Mouse (Mus musculus): Measurements from ENCODE around the gene 9930021J03Rik.

9930021J03Rik gene

DNA sequence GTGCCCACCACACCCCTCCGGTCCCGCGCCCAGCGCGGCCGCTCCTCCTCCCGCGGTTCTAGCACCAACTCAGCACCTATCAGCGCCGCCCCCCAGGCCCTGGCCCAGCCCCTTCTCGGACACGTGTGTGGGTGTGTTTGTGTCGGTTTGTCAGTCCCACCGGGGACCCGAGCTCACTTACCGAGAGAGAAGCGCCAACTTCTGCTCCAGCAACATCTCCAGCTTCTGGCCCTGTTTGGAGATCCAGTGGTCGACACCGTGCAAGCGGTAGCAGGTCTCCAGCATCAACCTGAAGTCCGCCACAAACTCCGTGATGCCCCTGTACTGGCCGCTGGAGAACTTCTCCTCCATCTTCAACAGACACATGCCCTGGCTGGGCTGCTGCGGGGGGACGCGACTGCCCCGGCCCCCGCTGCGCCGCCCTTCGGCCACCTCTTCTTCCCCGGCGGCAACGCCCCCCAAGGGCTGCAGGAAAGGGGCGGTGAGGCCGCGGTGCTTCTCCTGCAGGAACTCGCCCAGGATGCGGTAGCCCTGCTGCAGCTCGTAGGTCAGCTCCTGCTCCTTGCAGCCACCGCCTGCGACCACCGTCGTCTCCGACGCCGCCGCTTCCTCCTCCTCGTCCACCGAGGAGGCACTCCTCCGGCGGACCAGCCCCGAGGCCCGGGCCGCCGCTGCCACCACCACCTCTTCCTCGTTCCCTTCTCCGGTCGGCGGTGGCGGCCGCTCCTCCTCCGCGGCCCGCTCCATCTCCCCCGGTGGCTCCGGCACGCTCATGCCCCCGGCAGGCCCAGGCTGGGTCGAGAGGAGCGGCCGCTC lies 480 bp downstream of the 9930021J03Rik start:
- DNase-seq (ENCODE audit: low spot score): peak; percentile 75

DNA sequence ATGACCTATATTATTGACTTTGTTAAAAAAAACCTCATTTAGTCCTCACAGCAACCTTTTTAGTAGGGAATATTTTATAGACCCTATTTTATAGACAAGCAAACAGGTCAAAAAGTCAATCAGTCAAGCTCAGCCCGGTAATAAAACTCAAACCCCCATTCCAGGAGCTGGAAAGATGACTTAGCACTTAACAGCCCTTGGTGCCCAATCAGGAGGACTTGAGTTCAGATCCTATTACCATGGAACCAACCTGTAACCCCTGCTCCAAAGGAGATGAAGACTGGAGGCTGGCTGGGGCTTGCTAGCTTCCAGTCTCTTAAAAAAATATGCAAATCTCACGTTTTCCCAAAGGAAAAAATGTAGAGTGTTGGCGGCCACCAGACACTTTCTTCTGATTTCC lies 1.8 kb downstream of the 9930021J03Rik start:
- DNase-seq (ENCODE audit: low spot score): no peak

DNA sequence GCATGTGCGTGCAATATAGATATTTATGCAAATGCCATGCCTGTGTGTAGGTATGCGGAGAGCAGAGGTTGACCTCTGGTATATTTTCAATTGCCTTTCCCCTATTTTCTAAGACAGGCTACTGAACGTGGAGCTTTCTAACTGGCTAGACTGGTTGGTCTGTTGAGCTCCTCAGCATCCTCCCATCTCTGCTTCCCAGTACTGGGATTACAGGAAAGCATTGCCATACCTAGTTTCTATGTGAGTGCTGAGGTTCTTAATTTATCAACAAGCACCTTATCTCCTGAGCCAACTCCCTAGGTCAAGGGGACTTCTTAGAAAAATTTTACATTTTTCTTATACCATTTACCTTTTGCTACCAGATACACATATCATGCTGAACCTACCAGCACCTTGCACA lies 8.4 kb downstream of the 9930021J03Rik start:
- no peak for DNase-seq (ENCODE audit: low spot score)

DNA sequence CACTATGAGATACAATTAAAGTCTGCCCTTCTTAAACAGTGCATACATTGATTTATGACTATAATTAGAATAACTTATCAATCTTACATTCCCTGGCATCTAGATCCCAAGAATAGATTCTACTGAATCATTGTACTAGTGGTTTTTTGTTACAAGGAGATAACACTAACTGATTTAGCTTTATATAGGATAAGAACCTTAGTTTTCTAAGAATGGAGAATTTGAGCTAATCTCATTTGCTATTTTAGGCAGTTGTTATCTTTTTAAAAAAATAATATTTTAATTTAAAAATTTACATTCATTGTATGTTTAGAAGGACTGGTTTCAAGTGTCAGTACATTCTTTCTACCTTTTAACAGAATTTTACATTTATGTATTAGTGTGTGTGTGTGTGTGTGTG lies 17.8 kb downstream of the 9930021J03Rik start:
- DNase-seq (ENCODE audit: low spot score): no peak

DNA sequence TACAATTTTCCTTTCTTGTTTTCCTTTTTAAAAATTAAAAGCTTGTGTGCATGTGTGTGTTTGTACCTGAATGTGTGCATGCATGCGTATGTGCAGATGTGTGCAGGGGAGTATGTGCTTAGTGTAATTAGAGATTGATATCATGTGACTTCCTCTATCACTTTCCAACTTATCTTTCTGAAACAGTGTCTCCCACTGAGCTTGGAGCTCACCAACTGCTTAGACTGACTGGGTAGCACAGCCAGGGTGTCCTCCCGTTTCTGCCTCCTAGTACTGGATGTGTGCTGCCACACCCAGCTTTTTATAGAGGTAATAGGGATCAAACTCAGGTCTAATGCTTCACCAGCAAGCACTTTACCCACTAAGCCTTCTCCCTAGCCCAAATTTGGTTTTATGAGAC lies 22.9 kb downstream of the 9930021J03Rik start:
- no peak for DNase-seq (ENCODE audit: low spot score)

DNA sequence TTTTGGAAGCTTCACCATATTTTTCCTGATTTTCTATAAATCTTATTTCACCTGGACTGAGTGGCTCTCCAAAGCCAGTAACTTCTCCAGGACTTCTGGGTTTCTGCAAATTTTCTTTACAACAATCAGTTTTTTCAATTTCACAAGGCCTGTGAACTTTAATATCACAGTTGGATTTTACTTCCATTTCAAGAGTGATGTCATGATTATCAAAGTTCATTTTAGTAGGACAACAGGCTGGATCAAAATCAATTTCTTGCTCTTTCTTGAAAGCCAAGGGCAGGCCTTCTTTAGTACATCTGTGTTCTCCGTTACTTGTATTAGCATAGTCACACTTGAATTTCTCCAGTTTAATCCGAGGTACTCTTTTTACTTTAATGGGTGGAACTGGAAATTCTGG lies 51.9 kb downstream of the 9930021J03Rik start:
- no peak for DNase-seq (ENCODE audit: low spot score)

DNA sequence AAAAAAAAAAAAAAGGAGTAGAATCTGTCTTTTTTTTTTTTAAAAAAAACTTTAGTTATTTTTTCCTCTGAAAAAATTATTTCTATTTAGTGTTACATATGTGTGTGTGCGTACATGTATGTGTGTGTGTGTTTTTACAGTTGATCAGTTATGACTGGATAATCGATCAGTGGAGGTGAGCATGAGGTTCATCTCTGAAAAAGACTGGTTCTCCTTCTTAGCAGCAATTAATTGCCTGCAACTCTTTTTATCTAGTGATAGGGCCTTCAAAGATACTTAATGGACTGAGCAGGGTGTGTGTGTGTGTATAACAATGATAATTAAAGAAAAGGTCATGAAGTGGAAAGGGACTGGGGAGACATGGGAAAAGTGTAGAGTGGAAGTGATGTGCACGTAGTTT lies 54.8 kb downstream of the 9930021J03Rik start:
- DNase-seq (ENCODE audit: low spot score): no peak

DNA sequence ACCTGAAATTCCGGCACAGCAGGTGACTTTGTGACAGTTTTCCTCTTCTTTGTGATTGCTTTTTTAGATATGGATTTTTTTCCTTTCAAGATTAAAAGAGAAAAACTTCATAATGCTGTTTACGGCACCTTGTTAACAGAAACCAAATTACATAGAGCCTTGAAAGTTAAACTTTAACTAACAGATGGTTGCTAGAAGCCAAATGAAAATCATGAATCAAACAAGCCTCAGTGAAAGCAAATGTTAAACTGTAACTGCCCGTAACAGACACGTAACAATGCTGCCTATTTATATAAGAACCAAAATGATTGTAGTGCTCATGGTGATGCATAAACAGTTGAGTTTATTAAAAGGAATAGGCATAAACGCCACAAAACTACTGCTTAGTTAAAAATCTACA lies 62.3 kb downstream of the 9930021J03Rik start:
- DNase-seq (ENCODE audit: low spot score): no peak

DNA sequence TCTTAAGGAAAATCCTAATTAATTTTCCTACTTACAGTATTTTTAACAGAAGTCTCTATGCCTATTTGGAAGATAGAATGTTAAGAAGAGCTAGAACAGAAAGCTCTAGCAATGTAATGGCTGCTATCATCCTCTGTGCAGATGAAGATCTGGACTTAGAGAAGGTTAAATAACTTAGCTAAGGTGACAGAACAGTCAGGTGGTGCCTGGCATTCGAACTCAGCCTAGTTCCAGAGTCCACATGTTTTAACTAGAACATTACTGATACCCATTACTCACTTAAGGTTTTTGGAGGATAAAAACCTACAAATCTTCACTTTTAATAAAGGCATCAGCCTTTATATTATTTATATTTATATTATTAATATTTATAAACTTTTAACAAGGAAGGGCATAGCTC lies 65.1 kb downstream of the 9930021J03Rik start:
- no peak for DNase-seq (ENCODE audit: low spot score)

DNA sequence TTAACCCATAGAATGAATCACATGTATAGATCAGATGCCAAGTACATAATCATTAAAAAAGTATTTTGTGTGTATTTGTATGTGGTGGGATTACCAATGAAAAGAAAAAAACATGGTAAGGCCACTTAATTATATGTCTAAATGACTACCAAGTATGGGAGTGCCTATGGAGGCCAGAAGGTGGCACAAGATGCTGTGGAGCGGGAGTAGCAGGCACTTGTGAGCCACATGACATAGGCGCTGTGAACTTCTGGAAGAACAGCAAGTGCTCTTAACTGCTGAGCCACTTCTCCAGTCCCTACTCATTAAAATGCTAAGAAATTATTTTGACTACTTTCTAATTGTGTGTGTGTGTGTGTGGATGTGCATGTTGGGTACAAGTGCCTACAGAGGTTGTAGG lies 66.2 kb downstream of the 9930021J03Rik start:
- no peak for DNase-seq (ENCODE audit: low spot score)

DNA sequence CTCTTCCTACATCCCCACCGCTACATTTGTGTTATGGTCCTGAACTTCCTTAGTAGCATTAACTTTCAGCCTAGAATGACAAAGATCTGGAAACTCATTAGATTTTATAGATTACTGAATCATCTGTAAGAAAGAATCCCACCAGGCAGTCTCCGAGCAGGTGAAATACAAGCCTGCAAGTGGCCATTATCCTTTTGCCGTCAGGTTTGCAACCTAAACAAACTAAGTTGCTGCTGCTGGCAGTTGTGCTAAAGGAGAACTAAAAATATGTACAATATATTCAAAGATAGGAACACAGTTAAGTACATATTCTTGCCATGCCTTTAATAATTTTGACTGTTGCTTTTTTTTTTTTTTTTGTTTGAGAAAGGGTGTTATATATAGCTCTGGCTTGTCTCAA lies 70.4 kb downstream of the 9930021J03Rik start:
- no peak for DNase-seq (ENCODE audit: low spot score)

DNA sequence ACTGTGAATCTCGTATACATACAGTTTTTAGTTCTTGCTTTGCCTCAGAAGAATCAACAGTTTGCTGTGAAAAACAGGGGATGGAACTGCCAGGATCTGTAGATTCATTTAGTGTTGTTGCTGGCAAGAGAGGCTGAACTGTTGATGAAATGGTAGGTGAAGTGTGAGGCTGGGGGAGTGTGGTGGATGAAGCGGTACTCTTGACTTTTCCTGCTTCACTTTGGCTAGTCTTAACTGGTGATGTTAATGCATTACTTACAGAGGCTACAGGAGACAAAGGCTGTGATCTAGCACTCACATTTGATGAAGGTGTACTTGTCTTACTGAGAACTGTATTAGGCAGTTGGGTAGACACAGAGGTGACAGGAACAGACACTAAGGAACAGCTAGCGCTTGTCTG lies 87.3 kb downstream of the 9930021J03Rik start:
- no peak for DNase-seq (ENCODE audit: low spot score)

DNA sequence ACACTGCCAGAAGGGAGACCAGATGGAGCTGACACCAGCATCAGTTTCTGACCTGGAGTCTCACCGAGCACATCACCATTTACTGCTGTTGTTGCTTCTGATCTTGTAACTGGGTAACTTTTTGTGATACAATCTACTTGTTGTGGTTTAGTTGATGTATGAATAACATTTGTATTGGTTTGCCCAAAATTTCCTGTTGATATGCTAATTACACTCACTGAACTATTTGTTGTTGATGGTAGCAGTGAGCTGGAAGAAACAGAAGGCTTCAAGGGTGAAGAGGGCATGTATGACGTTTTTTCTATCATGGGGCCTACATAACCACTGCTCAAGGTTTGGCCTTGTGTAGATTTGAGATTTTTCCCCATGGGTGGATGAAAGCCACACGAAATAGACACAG lies 87.9 kb downstream of the 9930021J03Rik start:
- no peak for DNase-seq (ENCODE audit: low spot score)

DNA sequence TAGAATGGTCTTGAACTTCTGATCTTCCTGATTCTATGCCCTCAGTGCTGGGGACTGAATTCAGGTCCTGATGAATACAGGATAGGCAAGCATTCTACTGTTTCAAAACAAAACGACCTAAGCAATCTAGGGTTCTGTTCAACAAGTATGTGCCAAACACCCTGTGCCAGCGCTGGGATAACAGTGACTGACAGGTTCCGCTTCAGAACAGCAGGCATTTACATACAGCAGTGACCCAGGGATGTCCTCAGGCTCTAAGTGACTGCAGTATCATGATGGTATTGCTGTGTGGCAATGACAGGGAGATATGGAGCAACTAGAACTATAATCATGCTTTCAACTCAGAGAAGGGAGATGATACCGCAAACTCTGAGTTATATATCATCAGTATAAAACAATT lies 92.3 kb downstream of the 9930021J03Rik start:
- no peak for DNase-seq (ENCODE audit: low spot score)

DNA sequence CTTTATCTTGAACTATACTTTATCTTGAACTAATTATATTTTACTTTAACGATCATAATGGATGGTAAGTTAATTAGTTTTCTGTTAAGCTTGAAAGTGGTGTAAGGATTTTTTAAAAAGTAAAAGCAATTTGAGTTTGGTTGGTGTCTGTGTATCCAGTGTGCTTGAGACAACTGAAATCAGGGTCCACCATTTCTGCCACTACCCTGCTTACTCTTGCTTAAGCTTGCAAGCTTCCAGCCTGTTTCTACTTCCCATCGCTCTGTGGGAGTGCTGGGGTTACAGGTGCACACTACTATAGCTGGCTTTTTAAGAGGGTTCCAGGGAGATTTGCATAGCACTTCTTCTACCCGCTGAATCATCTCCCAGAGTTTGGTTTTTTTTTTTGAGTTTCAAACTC lies 96.3 kb downstream of the 9930021J03Rik start:
- no peak for DNase-seq (ENCODE audit: low spot score)

DNA sequence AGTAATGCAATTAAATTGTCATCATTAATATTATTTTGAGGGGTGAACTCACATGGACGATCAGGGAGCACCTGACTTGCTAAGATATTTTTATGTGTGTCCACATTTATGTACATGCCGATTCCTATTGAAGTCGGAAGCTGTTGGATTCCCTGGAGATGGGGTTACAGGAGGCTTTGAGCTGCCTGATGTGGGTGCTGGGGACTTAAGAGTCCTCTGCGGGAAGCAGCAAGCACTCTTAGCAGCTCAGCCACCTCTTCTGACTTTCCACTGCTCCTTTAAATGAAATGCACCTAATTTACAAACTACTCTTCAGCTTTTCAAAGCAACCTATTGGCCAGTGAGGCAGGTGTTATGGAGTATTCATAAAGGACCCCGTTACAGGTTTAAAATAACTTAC lies 97.3 kb downstream of the 9930021J03Rik start:
- no peak for DNase-seq (ENCODE audit: low spot score)

DNA sequence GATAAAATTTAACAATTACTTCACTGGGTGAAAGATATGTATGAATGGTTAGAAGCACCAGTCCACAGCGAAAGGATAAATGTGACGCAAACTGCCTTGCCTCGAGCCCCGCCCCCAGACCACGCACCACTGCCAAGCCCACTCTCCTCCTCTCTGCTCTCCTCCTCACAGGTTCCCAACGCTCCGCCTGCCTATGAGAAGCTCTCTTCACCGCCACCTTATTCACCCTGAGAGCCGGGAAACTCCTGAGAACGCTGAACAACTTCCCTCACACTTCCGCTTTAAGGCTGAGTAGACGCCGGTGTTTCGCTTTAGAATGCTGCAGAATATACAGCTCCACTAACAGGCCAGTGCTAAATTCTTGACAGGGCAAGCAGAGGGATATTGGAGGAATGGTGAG lies 97.8 kb downstream of the 9930021J03Rik start:
- DNase-seq (ENCODE audit: low spot score): no peak

DNA sequence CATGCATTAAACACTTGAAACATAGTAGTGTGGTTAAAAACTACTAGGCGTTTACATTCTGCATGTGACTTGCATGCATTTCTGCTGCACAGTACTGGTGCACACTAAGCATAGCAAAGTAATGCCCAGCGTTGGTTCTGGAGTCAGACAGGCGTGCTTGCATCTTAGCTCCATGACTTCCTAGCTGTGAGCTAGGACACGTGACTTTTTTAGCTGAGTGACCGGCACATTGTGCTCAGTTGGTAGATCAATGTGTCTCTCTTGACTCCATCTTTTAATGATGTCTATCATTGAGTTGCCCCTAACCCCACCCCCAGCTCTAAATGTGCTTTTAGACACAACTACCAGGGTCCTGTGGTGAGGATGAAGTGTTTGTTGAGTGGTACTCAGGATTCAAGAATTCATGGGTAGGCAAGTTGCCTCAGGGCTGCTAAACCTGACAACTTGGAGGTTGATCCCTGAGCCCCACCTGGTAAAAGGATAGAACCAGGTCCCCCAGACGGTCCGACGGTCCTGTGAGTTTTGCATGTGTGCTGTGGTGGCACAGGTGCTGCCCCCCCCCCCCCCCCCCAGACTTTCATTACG lies 98.4 kb downstream of the 9930021J03Rik start:
- DNase-seq (ENCODE audit: low spot score): no peak

DNA sequence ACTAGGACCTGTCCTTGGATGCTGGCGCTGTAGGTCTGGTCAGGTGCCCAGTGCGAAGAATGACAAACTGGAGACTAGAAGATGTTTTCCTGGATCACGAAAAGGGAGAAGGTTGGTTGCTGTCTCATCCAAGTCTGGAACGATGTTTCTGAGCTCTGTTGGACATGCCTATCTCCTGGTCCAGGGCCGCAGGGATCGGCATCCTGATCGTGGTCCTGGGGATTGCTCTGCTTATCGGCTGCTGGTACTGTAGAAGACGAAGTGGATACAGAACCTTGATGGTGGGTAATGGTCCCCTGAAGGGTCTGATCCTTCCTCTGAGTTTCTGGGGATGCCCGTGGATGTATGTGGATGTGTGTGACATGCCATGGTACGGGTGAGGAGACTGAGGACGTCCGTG lies 101.4 kb downstream of the 9930021J03Rik start:
- no peak for DNase-seq (ENCODE audit: low spot score)

DNA sequence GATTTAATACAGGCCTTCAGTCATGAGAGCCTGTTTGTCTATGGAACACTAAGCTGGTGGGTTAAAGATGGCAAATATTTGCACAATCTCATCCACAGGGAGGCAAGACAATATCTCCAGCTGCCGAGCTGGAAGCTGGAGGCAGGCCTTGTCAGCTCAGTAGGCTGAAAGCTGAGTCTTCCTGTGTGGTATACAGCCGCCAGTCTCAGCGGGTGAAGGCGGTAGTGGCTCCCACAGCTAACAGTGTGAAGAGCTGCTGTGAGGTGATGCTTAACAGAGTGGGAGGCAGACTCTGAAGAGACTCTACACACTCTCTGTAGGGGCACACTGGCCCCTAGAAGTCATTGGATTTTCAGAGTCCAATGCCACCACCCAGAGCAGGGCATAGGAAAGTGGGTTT lies 104.1 kb downstream of the 9930021J03Rik start:
- no peak for DNase-seq (ENCODE audit: low spot score)

DNA sequence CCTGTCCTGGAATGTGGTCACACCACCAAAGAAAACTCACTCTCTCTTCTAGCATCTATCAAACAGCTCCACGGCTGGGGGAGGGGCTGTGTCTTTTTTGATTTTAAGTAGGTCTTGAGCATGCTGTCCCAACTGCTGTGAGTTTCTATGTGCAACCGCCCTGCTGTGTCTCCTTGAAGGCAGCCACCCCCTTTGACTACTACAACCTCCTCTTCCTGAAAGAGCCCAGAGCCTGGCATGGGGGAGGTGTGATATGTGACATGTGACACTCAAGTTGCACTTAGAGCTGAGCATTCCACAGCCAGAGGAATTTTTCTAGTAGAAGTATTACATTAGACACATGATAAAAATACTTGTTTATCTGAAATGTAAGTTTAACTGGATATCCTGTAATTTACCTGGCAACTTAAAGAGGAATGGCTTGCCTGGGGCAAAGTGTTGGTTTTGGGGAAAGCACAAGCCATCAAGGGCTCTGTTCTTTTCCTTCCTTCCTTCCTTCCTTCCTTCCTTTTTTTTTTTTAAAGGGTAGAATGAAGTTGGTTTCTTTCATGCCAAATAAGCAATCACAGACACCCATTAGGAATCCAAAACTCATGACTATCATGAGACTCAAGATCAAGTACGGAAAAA lies 108.4 kb downstream of the 9930021J03Rik start, which contains the start of gene Mlana:
Mlana (plus strand) TSS at position 580 of the 630 bp plus-strand sequence.
- no peak for DNase-seq (ENCODE audit: low spot score)

DNA sequence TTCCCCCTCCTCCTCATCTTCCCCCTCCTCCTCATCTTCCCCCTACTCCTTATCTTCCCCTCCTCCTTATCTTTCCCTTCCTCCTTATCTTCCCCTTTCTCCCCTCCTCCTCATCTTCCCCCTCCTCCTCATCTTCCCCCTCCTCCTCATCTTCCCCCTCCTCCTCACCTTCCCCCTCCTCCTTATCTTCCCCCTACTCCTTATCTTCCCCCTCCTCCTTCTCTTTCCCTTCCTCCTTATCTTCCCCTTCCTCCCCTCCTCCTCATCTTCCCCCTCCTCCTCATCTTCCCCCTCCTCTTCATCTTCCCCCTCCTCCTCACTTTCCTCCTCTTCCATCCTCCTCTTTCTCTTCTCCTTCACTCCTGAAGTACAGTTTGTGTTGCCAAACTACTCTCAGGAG lies 108.9 kb downstream of the 9930021J03Rik start:
- no peak for DNase-seq (ENCODE audit: low spot score)

DNA sequence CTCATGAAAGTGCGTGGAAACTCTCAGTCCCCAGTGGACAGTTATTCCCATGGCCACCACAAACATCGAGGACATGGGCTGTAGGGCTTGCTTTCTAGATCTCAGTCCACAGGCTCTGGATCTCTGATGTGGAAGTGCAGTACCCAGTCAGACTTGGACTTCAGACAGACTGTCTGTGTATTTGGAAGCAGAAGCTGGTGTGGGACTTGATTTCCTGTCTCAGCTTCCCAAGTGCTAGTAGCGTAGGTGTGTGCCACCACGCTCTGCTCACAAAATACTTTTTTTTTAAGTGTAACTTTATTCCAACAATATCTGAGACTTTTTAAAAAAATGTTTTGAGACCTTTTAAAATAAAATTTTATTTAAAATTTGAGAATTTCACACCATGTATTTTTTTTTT lies 109.5 kb downstream of the 9930021J03Rik start:
- DNase-seq (ENCODE audit: low spot score): no peak
